Mouse (Mus musculus): ENCODE results near the gene Ippk. TPM values are rescaled to one million over a fixed set of nuclear protein-coding genes. Genes with fewer than 3 reads are reported as not detected.

Ippk gene
- polyA plus RNA-seq, 1 experiment from 2014 or later = 18.3 TPM

DNA sequence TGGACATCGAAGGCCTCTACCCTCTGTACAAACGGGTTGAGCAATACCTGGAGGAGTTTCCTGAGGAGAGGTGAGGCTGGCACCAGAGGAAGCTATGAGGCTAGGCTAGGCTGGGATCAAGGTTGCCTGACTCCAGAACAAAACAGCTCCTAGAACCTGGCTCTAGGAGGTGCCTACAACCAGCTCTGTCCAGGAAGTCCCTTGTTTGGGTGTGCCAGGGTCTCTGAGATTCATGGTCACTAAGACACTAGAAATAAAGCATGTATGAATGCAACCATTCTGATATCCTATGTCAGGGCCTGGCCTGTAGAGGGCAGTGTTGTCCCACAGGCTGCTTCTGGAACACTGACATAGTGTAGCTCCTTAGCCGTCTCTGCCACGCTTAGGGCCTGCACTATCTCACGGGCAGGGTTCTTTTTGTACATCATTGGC lies 28.3 kb downstream of the Ippk start:
- peaks cover 2% of the 10 kb centered on the region for H3K36me3 ChIP-seq (ENCODE audit: control insufficient read depth, insufficient read depth, low read length)
- 56% methylated on average over 5 of the region's 5 CpGs for WGBS
- ATAC-seq (ENCODE audit: low FRiP score) = peak; percentile 83
- H3K27ac ChIP-seq (ENCODE audit: low read depth, low read length) = no peak overlapping the region
- no peaks in the 10 kb centered on the region for H3K4me1 ChIP-seq (ENCODE audit: control insufficient read depth, insufficient read depth, low read length)
- no peaks in the 10 kb centered on the region for H3K27me3 ChIP-seq (ENCODE audit: control insufficient read depth, insufficient read depth, low read length)
- H3K4me2 ChIP-seq = no peak overlapping the region
- H3K4me3 ChIP-seq (ENCODE audit: low read depth, low read length) = no peak overlapping the region
- DNase-seq (ENCODE audit: low spot score, missing footprints) = peak; percentile 97
- no peak overlapping the region for H3K9ac ChIP-seq (ENCODE audit: low read length)
- no peaks in the 10 kb centered on the region for H3K9me3 ChIP-seq (ENCODE audit: control insufficient read depth, low read length)

DNA sequence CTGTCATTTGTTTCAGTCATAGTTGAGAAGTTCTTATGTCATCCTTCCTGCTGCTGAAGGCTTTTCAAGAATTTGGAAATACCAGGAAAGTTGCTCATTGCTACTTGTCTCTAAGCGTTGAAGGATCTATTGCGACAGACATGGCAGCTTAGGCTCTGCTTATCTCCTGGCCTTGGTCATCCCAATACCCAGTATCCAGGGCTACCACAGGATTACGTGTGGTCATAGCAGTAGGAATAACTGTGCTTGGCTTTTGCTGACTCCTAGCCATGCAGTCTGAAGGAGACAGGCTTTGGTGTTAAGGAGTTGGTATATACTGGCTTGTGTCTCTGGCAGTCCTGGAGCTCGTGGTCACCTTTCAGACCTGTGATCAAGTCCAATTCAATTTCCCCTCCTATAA lies 39.2 kb downstream of the Ippk start:
- Histone ChIP-seq H3K4me3 (ENCODE audit: low read depth, low read length) (no peak overlapping the region), H3K4me1 (ENCODE audit: control insufficient read depth, insufficient read depth, low read length) (no peaks in the 10 kb centered on the region), H3K9me3 (ENCODE audit: control insufficient read depth, low read length) (no peaks in the 10 kb centered on the region), H3K27ac (ENCODE audit: low read depth, low read length) (no peak overlapping the region), H3K9ac (ENCODE audit: low read length) (no peak overlapping the region), H3K4me2 (no peak overlapping the region), H3K27me3 (ENCODE audit: control insufficient read depth, insufficient read depth, low read length) (no peaks in the 10 kb centered on the region), H3K36me3 (ENCODE audit: control insufficient read depth, insufficient read depth, low read length) (peaks cover 3% of the 10 kb centered on the region)
- WGBS = 93% methylated on average over 4 of the region's 4 CpGs
- DNase-seq (ENCODE audit: low spot score, missing footprints) = no peak
- ATAC-seq (ENCODE audit: low FRiP score) = no peak

DNA sequence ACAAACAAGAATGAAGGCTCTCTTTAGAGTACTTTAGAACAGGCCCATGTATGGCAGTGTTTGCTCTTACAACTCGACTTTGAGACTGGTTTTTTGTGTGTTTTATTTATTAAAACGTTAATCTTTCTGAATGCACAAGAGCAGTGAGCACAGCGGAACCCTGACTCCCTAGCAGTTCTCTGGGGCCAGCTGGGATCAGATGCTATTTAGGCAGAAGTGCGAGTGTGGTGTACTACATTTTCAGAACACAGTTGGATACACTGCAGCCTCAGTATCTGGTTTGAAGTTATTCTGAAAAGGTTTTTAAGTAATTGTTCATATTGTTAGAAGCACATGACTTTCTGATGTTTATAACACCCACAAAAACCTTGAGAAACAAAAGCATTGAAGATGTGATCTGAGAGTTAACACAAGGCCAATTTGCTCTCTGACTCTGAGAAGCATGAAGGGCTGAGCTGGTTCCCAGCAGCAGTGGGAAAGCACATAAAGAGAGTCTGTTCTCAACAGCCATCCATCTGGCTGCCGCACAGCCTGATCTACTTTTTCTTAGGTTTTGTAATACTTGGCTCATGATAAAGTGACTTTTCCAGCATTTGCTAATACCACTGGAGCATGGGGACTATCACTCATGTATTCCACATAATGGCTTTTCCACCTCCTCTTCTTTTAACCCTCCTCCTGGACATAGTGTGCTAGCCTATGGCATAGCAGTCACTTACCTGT lies 39.8 kb downstream of the Ippk start:
- H3K4me1 ChIP-seq (ENCODE audit: control insufficient read depth, insufficient read depth, low read length) = no peaks in the 10 kb centered on the region
- DNase-seq (ENCODE audit: low spot score, missing footprints) = no peak
- no peaks in the 10 kb centered on the region for H3K9me3 ChIP-seq (ENCODE audit: control insufficient read depth, low read length)
- no peak for ATAC-seq (ENCODE audit: low FRiP score)
- WGBS = 87% methylated on average over 5 of the region's 5 CpGs
- no peak overlapping the region for H3K27ac ChIP-seq (ENCODE audit: low read depth, low read length)
- H3K9ac ChIP-seq (ENCODE audit: low read length) = no peak overlapping the region
- H3K4me2 ChIP-seq = no peak overlapping the region
- H3K4me3 ChIP-seq (ENCODE audit: low read depth, low read length) = no peak overlapping the region
- H3K27me3 ChIP-seq (ENCODE audit: control insufficient read depth, insufficient read depth, low read length) = no peaks in the 10 kb centered on the region
- H3K36me3 ChIP-seq (ENCODE audit: control insufficient read depth, insufficient read depth, low read length) = peaks cover 3% of the 10 kb centered on the region

DNA sequence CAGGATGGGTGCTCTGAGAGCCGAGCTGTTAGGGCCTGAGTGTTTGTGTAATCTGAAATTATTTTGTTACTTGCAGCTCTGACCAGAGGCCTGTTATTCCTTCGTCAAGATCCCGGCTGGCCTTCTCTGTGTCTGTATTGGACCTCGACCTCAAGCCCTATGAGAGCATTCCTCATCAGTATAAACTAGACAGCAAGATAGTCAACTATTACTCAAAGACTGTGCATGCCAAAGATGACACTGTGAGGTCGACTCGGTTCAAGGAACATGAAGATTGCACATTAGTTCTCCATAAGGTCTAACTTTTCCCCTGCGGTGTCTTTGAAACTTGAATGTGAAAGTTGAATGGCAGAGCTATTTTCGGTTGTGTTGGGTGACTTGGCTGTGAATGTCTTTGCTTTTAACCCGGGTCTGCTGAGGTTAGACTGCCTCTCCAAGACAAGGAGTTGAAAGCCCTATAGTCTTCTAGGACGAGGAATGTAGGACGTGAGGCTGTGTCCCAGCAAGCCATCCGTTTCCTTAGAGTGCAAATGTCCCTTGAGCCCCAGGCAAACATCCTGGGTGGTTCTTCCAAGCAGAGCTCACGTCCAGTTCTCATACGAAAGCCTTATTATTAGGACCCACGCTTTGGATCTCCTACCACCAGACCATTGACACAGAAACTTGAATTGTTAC lies 40.5 kb downstream of the Ippk start:
- no peak overlapping the region for H3K27ac ChIP-seq (ENCODE audit: low read depth, low read length)
- no peak overlapping the region for H3K9ac ChIP-seq (ENCODE audit: low read length)
- H3K4me3 ChIP-seq (ENCODE audit: low read depth, low read length) = no peak overlapping the region
- DNase-seq (ENCODE audit: low spot score, missing footprints) (no peak), ATAC-seq (ENCODE audit: low FRiP score) (no peak)
- H3K27me3 ChIP-seq (ENCODE audit: control insufficient read depth, insufficient read depth, low read length) = no peaks in the 10 kb centered on the region
- no peaks in the 10 kb centered on the region for H3K9me3 ChIP-seq (ENCODE audit: control insufficient read depth, low read length)
- H3K4me2 ChIP-seq = no peak overlapping the region
- no peaks in the 10 kb centered on the region for H3K4me1 ChIP-seq (ENCODE audit: control insufficient read depth, insufficient read depth, low read length)
- 88% methylated on average over 15 of the region's 15 CpGs for WGBS
- H3K36me3 ChIP-seq (ENCODE audit: control insufficient read depth, insufficient read depth, low read length) = peaks cover 3% of the 10 kb centered on the region

DNA sequence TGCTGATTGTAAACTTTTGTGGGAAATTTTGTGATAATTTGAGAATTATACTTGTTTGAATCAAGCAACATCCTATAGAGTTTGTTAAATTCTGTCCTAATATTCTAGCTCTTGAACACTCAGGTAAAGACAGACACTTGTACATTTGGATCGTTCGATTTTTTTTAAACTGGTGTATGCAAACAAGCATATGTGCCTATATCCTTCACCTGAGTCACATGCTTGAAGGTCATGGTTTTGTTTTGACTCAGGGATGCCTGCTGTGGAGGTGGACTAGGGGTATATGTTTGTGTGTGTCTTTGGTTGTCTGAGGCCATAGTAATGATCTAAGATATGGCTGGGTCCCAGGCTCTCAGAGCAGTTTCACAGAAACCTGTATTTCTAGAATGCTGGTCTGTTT lies 41.9 kb downstream of the Ippk start:
- H3K9me3 ChIP-seq (ENCODE audit: control insufficient read depth, low read length) = no peaks in the 10 kb centered on the region
- H3K9ac ChIP-seq (ENCODE audit: low read length) = no peak overlapping the region
- peaks cover 3% of the 10 kb centered on the region for H3K36me3 ChIP-seq (ENCODE audit: control insufficient read depth, insufficient read depth, low read length)
- ATAC-seq (ENCODE audit: low FRiP score) (no peak), DNase-seq (ENCODE audit: low spot score, missing footprints) (no peak)
- 94% methylated on average over 2 of the region's 2 CpGs for WGBS
- H3K4me1 ChIP-seq (ENCODE audit: control insufficient read depth, insufficient read depth, low read length) = no peaks in the 10 kb centered on the region
- no peak overlapping the region for H3K4me2 ChIP-seq
- no peak overlapping the region for H3K4me3 ChIP-seq (ENCODE audit: low read depth, low read length)
- no peaks in the 10 kb centered on the region for H3K27me3 ChIP-seq (ENCODE audit: control insufficient read depth, insufficient read depth, low read length)
- H3K27ac ChIP-seq (ENCODE audit: low read depth, low read length) = no peak overlapping the region

DNA sequence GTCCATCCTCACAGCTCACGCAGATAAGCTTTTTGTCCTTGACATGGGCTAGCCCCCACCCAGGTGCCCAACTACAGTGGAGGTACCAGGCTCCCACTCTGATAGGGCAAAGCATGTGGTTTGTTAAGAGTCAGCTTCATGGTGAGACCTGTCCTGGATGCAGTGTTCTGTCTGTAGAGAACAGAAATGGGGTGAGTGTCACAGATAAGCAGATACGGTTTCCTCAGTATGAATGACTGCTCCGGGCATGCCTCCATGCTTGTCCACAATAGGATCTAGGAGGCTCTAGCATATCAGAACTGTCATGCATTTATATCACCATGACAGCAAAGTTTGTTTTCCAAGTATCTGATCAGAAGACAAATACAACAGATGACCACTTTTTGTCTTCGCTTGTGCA lies 44.8 kb downstream of the Ippk start:
- Histone ChIP-seq H3K36me3 (ENCODE audit: control insufficient read depth, insufficient read depth, low read length) (peaks cover 3% of the 10 kb centered on the region), H3K9me3 (ENCODE audit: control insufficient read depth, low read length) (no peaks in the 10 kb centered on the region)

DNA sequence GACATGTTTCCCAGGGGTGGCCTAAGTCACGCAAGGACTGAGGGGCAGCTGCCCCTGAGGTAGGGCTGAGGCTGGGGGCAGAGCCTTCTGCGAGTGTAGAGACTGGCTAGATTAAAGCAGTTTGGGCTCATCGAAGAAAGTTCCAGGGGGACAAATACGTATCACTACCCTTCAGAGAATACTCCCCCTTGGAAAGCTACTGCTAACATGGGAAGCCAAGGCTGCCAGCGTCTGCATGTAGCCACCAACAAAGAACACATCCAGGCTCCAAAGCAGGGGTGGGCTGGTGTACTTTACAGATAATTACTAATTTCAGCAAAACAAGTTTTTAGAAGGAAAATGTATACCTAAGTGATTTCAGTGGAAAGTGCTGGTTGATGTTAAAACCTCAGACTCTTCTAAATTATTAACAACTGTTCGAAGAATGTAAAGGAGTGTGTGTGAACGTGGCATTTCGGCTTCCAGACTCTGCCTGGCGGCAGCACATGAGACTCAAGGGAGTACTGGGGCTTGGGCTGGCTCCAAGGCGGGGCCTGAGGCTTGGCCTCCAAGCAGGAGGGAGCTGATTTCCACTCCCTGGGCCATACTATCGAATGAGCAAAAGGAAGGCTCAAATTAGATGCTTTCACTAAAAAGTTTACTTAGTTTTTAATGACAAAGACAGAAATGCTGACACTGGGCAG lies 45.5 kb downstream of the Ippk start:
- Histone ChIP-seq H3K9me3 (ENCODE audit: control insufficient read depth, low read length) (no peaks in the 10 kb centered on the region), H3K4me1 (ENCODE audit: control insufficient read depth, insufficient read depth, low read length) (no peaks in the 10 kb centered on the region), H3K27ac (ENCODE audit: low read depth, low read length) (no peak overlapping the region), H3K4me3 (ENCODE audit: low read depth, low read length) (no peak overlapping the region), H3K36me3 (ENCODE audit: control insufficient read depth, insufficient read depth, low read length) (peaks cover 3% of the 10 kb centered on the region), H3K4me2 (no peak overlapping the region), H3K9ac (ENCODE audit: low read length) (no peak overlapping the region), H3K27me3 (ENCODE audit: control insufficient read depth, insufficient read depth, low read length) (no peaks in the 10 kb centered on the region)
- ATAC-seq (ENCODE audit: low FRiP score) = no peak
- DNase-seq (ENCODE audit: low spot score, missing footprints) = no peak
- WGBS = 83% methylated on average over 11 of the region's 11 CpGs

More for the DNA sequence above, 44.8 kb downstream of the Ippk start:
- DNase-seq (ENCODE audit: low spot score, missing footprints) (no peak), ATAC-seq (ENCODE audit: low FRiP score) (no peak)
- H3K4me1 ChIP-seq (ENCODE audit: control insufficient read depth, insufficient read depth, low read length) = no peaks in the 10 kb centered on the region
- no peak overlapping the region for H3K27ac ChIP-seq (ENCODE audit: low read depth, low read length)
- no peaks in the 10 kb centered on the region for H3K27me3 ChIP-seq (ENCODE audit: control insufficient read depth, insufficient read depth, low read length)
- H3K4me3 ChIP-seq (ENCODE audit: low read depth, low read length) = no peak overlapping the region
- no peak overlapping the region for H3K4me2 ChIP-seq
- 93% methylated on average over 4 of the region's 4 CpGs for WGBS
- H3K9ac ChIP-seq (ENCODE audit: low read length) = no peak overlapping the region

DNA sequence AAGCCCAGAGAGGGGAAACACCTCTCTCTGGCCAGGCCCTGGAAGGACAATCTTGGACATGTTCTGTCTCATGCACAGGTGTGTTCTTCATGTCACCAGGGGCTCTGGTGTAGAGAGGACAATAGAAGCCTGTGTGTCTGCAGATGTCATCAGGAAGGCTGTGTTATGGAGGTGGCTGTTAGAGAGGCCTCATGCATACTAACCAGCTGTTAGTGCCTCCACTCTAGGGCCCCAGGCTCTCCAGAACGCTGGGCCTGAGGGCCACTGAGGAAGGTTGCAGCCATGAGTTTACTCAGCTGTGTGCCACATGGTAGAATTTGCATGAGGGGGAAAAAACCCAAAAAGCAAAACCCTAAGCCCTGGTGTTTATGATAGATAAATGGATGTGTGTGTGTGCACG lies 46.5 kb downstream of the Ippk start:
- Histone ChIP-seq H3K4me3 (ENCODE audit: low read depth, low read length) (no peak overlapping the region), H3K36me3 (ENCODE audit: control insufficient read depth, insufficient read depth, low read length) (peaks cover 3% of the 10 kb centered on the region), H3K27ac (ENCODE audit: low read depth, low read length) (no peak overlapping the region), H3K4me1 (ENCODE audit: control insufficient read depth, insufficient read depth, low read length) (no peaks in the 10 kb centered on the region), H3K9me3 (ENCODE audit: control insufficient read depth, low read length) (no peaks in the 10 kb centered on the region), H3K9ac (ENCODE audit: low read length) (no peak overlapping the region), H3K4me2 (no peak overlapping the region), H3K27me3 (ENCODE audit: control insufficient read depth, insufficient read depth, low read length) (no peaks in the 10 kb centered on the region)
- WGBS = 77% methylated on average over 2 of the region's 2 CpGs
- DNase-seq (ENCODE audit: low spot score, missing footprints) (no peak), ATAC-seq (ENCODE audit: low FRiP score) (no peak)

DNA sequence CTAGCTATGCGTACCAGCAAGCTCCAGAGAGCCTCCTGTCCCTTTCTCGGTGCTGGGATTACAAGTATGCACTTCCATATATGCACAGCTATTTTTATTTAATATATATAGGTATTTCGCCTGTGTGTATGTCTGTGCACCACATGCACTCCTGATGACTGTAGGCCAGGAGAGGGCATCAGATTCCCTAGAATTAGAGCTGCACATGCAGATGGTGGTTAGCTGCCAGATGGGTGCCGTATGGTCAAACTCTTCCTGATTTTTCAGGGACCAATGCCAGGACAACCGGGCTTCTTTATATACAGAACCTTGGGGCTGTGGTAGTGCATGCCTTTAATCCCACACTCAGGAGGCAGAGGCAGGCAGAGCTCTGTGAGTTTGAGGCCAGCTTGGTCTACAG lies 48.0 kb downstream of the Ippk start:
- Histone ChIP-seq H3K27me3 (ENCODE audit: control insufficient read depth, insufficient read depth, low read length) (no peaks in the 10 kb centered on the region), H3K9me3 (ENCODE audit: control insufficient read depth, low read length) (no peaks in the 10 kb centered on the region), H3K27ac (ENCODE audit: low read depth, low read length) (no peak overlapping the region), H3K36me3 (ENCODE audit: control insufficient read depth, insufficient read depth, low read length) (peaks cover 3% of the 10 kb centered on the region), H3K4me1 (ENCODE audit: control insufficient read depth, insufficient read depth, low read length) (no peaks in the 10 kb centered on the region), H3K4me2 (no peak overlapping the region), H3K9ac (ENCODE audit: low read length) (no peak overlapping the region), H3K4me3 (ENCODE audit: low read depth, low read length) (no peak overlapping the region)
- WGBS = 87% methylated on average over 5 of the region's 5 CpGs
- DNase-seq (ENCODE audit: low spot score, missing footprints) = no peak
- ATAC-seq (ENCODE audit: low FRiP score) = no peak
